Mouse (Mus musculus): Measurements from ENCODE around the gene Retreg3. TPM values are rescaled to one million over a fixed set of nuclear protein-coding genes. Genes with fewer than 3 reads are reported as not detected.

Retreg3 gene
- polyA plus RNA-seq, 1 experiment = 130 TPM

GRCm38 (mm10) chr11:101138536-101139181 lies 19.0 kb upstream of the Retreg3 start:
- 43% methylated on average over 15 of the region's 15 CpGs for WGBS
- DNase-seq = no peak
- Histone ChIP-seq H3K36me3 (ENCODE audit: control insufficient read depth, insufficient read depth, low read length) (no peaks in the 10 kb centered on the region), H3K27ac (ENCODE audit: control insufficient read depth, insufficient read depth, low read length) (no peak overlapping the region), H3K4me1 (replicated peaks; ENCODE audit: control insufficient read depth, insufficient read depth, low read length) (peaks cover 7% of the 10 kb centered on the region; the same call in 1 of the 2 replicates), H3K4me3 (ENCODE audit: control insufficient read depth, insufficient read depth, low read length) (no peak overlapping the region), H3K27me3 (ENCODE audit: control insufficient read depth, insufficient read depth, low read length) (peaks cover 6% of the 10 kb centered on the region; the same call in 1 of the 2 replicates)
- no peak for TF ChIP-seq POLR2A (IDR thresholded peaks at IDR 0.05; ENCODE audit: control insufficient read depth, extremely low read depth, insufficient read depth, low read length, poor library complexity)

- Histone ChIP-seq H3K27me3 (ENCODE audit: control insufficient read depth, insufficient read depth, low read length) (peaks cover 6% of the 10 kb centered on the region; the same call in 1 of the 2 replicates), H3K36me3 (ENCODE audit: control insufficient read depth, insufficient read depth, low read length) (no peaks in the 10 kb centered on the region), H3K27ac (ENCODE audit: control insufficient read depth, insufficient read depth, low read length) (no peak overlapping the region), H3K4me3 (ENCODE audit: control insufficient read depth, insufficient read depth, low read length) (no peak overlapping the region), H3K4me1 (replicated peaks; ENCODE audit: control insufficient read depth, insufficient read depth, low read length) (peaks cover 4% of the 10 kb centered on the region; the same call in 1 of the 2 replicates)
- no peak for TF ChIP-seq POLR2A (IDR thresholded peaks at IDR 0.05; ENCODE audit: control insufficient read depth, extremely low read depth, insufficient read depth, low read length, poor library complexity)
- DNase-seq = no peak
- WGBS = 88% methylated on average over 7 of the region's 7 CpGs
These were observed 17.3 kb upstream of the Retreg3 start for GRCm38 (mm10) chr11:101137000-101137399.

GRCm38 (mm10) chr11:101134217-101134865 lies 14.6 kb upstream of the Retreg3 start:
- no peak for TF ChIP-seq POLR2A (IDR thresholded peaks at IDR 0.05; ENCODE audit: control insufficient read depth, extremely low read depth, insufficient read depth, low read length, poor library complexity)
- TF ChIP-seq CTCF (IDR thresholded peaks at IDR 0.05; ENCODE audit: borderline replicate concordance, control insufficient read depth, extremely low read depth, insufficient read depth, low read length, poor library complexity) = no peak
- Histone ChIP-seq H3K4me3 (ENCODE audit: control insufficient read depth, insufficient read depth, low read length) (no peak overlapping the region), H3K27me3 (ENCODE audit: control insufficient read depth, insufficient read depth, low read length) (no peaks in the 10 kb centered on the region; the same call in 1 of the 2 replicates), H3K27ac (ENCODE audit: control insufficient read depth, insufficient read depth, low read length) (no peak overlapping the region), H3K4me1 (replicated peaks; ENCODE audit: control insufficient read depth, insufficient read depth, low read length) (0 out of 2 replicates have a peak, but pooled peaks cover 2% of the 10 kb centered on the region), H3K36me3 (ENCODE audit: control insufficient read depth, insufficient read depth, low read length) (no peaks in the 10 kb centered on the region)
- DNase-seq = no peak
- 95% methylated on average over 13 of the region's 13 CpGs for WGBS

GRCm38 (mm10) chr11:101133037-101133436 lies 13.3 kb upstream of the Retreg3 start:
- no peaks in the 10 kb centered on the region for H3K36me3 ChIP-seq (ENCODE audit: control insufficient read depth, insufficient read depth, low read length)
- no peak overlapping the region for H3K4me3 ChIP-seq (ENCODE audit: control insufficient read depth, insufficient read depth, low read length)
- H3K27ac ChIP-seq (ENCODE audit: control insufficient read depth, insufficient read depth, low read length) = no peak overlapping the region
- TF ChIP-seq CTCF (IDR thresholded peaks at IDR 0.05; ENCODE audit: borderline replicate concordance, control insufficient read depth, extremely low read depth, insufficient read depth, low read length, poor library complexity) = no peak
- TF ChIP-seq POLR2A (IDR thresholded peaks at IDR 0.05; ENCODE audit: control insufficient read depth, extremely low read depth, insufficient read depth, low read length, poor library complexity) = no peak
- no peak for DNase-seq
- 62% methylated on average over 12 of the region's 12 CpGs for WGBS
- H3K27me3 ChIP-seq (ENCODE audit: control insufficient read depth, insufficient read depth, low read length) = no peaks in the 10 kb centered on the region
- H3K4me1 ChIP-seq (replicated peaks; ENCODE audit: control insufficient read depth, insufficient read depth, low read length) = 0 out of 2 replicates have a peak, but pooled peaks cover 2% of the 10 kb centered on the region

- TF ChIP-seq POLR2A (IDR thresholded peaks at IDR 0.05; ENCODE audit: control insufficient read depth, extremely low read depth, insufficient read depth, low read length, poor library complexity) (no peak), CTCF (IDR thresholded peaks at IDR 0.05; ENCODE audit: borderline replicate concordance, control insufficient read depth, extremely low read depth, insufficient read depth, low read length, poor library complexity) (no peak)
- DNase-seq = no peak
- WGBS = 99% methylated on average over 6 of the region's 6 CpGs
These were observed 12.0 kb upstream of the Retreg3 start for GRCm38 (mm10) chr11:101131701-101132100.

GRCm38 (mm10) chr11:101131187-101131586 lies 11.5 kb upstream of the Retreg3 start:
- 0 out of 2 replicates have a peak, but pooled peaks cover 2% of the 10 kb centered on the region for H3K4me1 ChIP-seq (replicated peaks; ENCODE audit: control insufficient read depth, insufficient read depth, low read length)
- no peak overlapping the region for H3K4me3 ChIP-seq (ENCODE audit: control insufficient read depth, insufficient read depth, low read length)
- H3K27me3 ChIP-seq (ENCODE audit: control insufficient read depth, insufficient read depth, low read length) = no peaks in the 10 kb centered on the region
- no peak overlapping the region for H3K27ac ChIP-seq (ENCODE audit: control insufficient read depth, insufficient read depth, low read length)
- no peak for TF ChIP-seq CTCF (IDR thresholded peaks at IDR 0.05; ENCODE audit: borderline replicate concordance, control insufficient read depth, extremely low read depth, insufficient read depth, low read length, poor library complexity)
- TF ChIP-seq POLR2A (IDR thresholded peaks at IDR 0.05; ENCODE audit: control insufficient read depth, extremely low read depth, insufficient read depth, low read length, poor library complexity) = no peak
- H3K36me3 ChIP-seq (ENCODE audit: control insufficient read depth, insufficient read depth, low read length) = peaks cover 3% of the 10 kb centered on the region
- DNase-seq = no peak
- WGBS = 82% methylated on average over 2 of the region's 2 CpGs

More at GRCm38 (mm10) chr11:101131701-101132100, 12.0 kb upstream of the Retreg3 start:
- Histone ChIP-seq H3K27ac (ENCODE audit: control insufficient read depth, insufficient read depth, low read length) (no peak overlapping the region), H3K27me3 (ENCODE audit: control insufficient read depth, insufficient read depth, low read length) (no peaks in the 10 kb centered on the region), H3K4me1 (replicated peaks; ENCODE audit: control insufficient read depth, insufficient read depth, low read length) (0 out of 2 replicates have a peak, but pooled peaks cover 2% of the 10 kb centered on the region), H3K36me3 (ENCODE audit: control insufficient read depth, insufficient read depth, low read length) (no peaks in the 10 kb centered on the region; the same call in 1 of the 2 replicates), H3K4me3 (ENCODE audit: control insufficient read depth, insufficient read depth, low read length) (no peak overlapping the region)
